Mouse (Mus musculus) MEL (cell line): Measurements from ENCODE around the gene Aldh6a1. TPM values are rescaled to one million over a fixed set of nuclear protein-coding genes. Genes with fewer than 3 reads are reported as not detected.

Source experiments
- DNase-seq: peaks from one replicate; pipeline ENCODE4 v3.0.0; 2011; ENCODE audit warnings: low read depth, low spot score
- H3K27ac ChIP-seq: 2 replicates; pipeline ENCODE4 v1.5.1; 2012; ENCODE audit warnings: low read depth, mild to moderate bottlenecking, control low read depth, low read length, moderate library complexity; ENCODE audit not compliant: control insufficient read depth
- H3K27me3 ChIP-seq, 2 experiments: fragments of 150-350 bp in 1 of 2; sonication (generic) in 1 of 2; 2 replicates each; pipeline ENCODE4 v1.6.1; 2012; ENCODE audit warnings: low read length in 2 of 2, mild to moderate bottlenecking in 2 of 2, improper control_type of control experiment in 1 of 2, moderate library complexity in 1 of 2; ENCODE audit not compliant: insufficient read depth in 2 of 2, control insufficient read depth in 1 of 2
- H3K36me3 ChIP-seq, 2 experiments: 2 replicates each; pipeline ENCODE4 v1.6.1; 2012 to 2014; ENCODE audit warnings: low read length in 2 of 2, improper control_type of control experiment in 1 of 2, inconsistent platforms in 1 of 2, mild to moderate bottlenecking in 1 of 2; ENCODE audit not compliant: insufficient read depth in 2 of 2, control insufficient read depth in 1 of 2
- H3K4me1 ChIP-seq, 2 experiments: fragments of 150-350 bp in 1 of 2; sonication (generic) in 1 of 2; 2 replicates each; pipeline ENCODE4 v1.6.1; 2012; ENCODE audit warnings: low read length in 2 of 2, improper control_type of control experiment in 1 of 2, mild to moderate bottlenecking in 1 of 2; ENCODE audit not compliant: insufficient read depth in 2 of 2, control insufficient read depth in 1 of 2
- H3K4me3 ChIP-seq, 2 experiments: fragments of 150-350 bp in 1 of 2; sonication (generic) in 1 of 2; 2 replicates each; pipeline ENCODE4 v1.5.1; 2012; ENCODE audit warnings: low read depth in 2 of 2, low read length in 2 of 2, mild to moderate bottlenecking in 2 of 2, moderate library complexity in 2 of 2, control low read depth in 1 of 2, improper control_type of control experiment in 1 of 2; ENCODE audit not compliant: control insufficient read depth in 1 of 2, insufficient read depth in 1 of 2
- H3K79me2 ChIP-seq: 2 replicates; pipeline ENCODE4 v1.6.1; 2012; ENCODE audit warnings: mild to moderate bottlenecking, low read length, moderate library complexity; ENCODE audit not compliant: control insufficient read depth, poor library complexity, insufficient read depth
- H3K9ac ChIP-seq: 2 replicates; pipeline ENCODE4 v1.6.1; 2012; ENCODE audit warnings: low read depth, mild to moderate bottlenecking, control low read depth, low read length, moderate library complexity; ENCODE audit not compliant: control insufficient read depth, poor library complexity, severe bottlenecking
- H3K9me3 ChIP-seq: fragments of 150-350 bp; sonication (generic); replicated peaks from 2 replicates; pipeline ENCODE4 v1.6.1; 2012; ENCODE audit warnings: mild to moderate bottlenecking, low read length, improper control_type of control experiment, moderate library complexity; ENCODE audit not compliant: insufficient read depth
- CHD1 ChIP-seq: IDR thresholded peaks from 2 replicates; pipeline ENCODE4 v1.6.1; 2012; ENCODE audit warnings: low read depth, mild to moderate bottlenecking, inconsistent platforms, low read length, improper control_type of control experiment
- CTCF ChIP-seq, 3 experiments: IDR thresholded peaks in 2 of 3; conservative IDR thresholded peaks in 1 of 3; 2 replicates each; pipeline ENCODE4 v1.5.1; 2011 to 2012; ENCODE audit warnings: low read length in 3 of 3, low read depth in 2 of 3, mild to moderate bottlenecking in 2 of 3, improper control_type of control experiment in 1 of 3, inconsistent platforms in 1 of 3, mixed read lengths in 1 of 3, moderate library complexity in 1 of 3; ENCODE audit not compliant: control insufficient read depth in 1 of 3, insufficient read depth in 1 of 3, poor library complexity in 1 of 3, severe bottlenecking in 1 of 3
- E2F4 ChIP-seq: IDR thresholded peaks from 2 replicates; pipeline ENCODE4 v1.6.1; 2011; ENCODE audit warnings: low read depth, low read length, improper control_type of control experiment, borderline replicate concordance
- ELF1 ChIP-seq: IDR thresholded peaks from 2 replicates; pipeline ENCODE4 v1.6.1; 2014; ENCODE audit warnings: low read depth, mild to moderate bottlenecking, inconsistent platforms, low read length, improper control_type of control experiment, moderate library complexity
- EP300 ChIP-seq, 2 experiments: IDR thresholded peaks; 2 replicates each; pipeline ENCODE4 v1.6.1; 2011; ENCODE audit warnings: improper control_type of control experiment in 2 of 2, low read length in 2 of 2, low read depth in 1 of 2, mild to moderate bottlenecking in 1 of 2
- ETS1 ChIP-seq: IDR thresholded peaks from 2 replicates; pipeline ENCODE4 v1.6.1; 2012; ENCODE audit warnings: low read depth, mild to moderate bottlenecking, inconsistent platforms, low read length, improper control_type of control experiment, moderate library complexity
- GABPA ChIP-seq: IDR thresholded peaks from 2 replicates; pipeline ENCODE4 v1.6.1; 2012; ENCODE audit warnings: low read depth, mild to moderate bottlenecking, inconsistent platforms, low read length, improper control_type of control experiment, moderate library complexity
- GATA1 ChIP-seq: IDR thresholded peaks from 2 replicates; pipeline ENCODE4 v1.6.1; 2011; ENCODE audit warnings: low read depth, low read length, improper control_type of control experiment
- HCFC1 ChIP-seq: IDR thresholded peaks from 2 replicates; pipeline ENCODE4 v1.6.1; 2012; ENCODE audit warnings: low read depth, mild to moderate bottlenecking, inconsistent platforms, low read length, improper control_type of control experiment, moderate library complexity
- JUND ChIP-seq: IDR thresholded peaks from 2 replicates; pipeline ENCODE4 v1.6.1; 2011; ENCODE audit warnings: low read depth, mild to moderate bottlenecking, improper control_type of control experiment, low read length
- MAFK ChIP-seq: IDR thresholded peaks from 2 replicates; pipeline ENCODE4 v1.6.1; 2011; ENCODE audit warnings: low read depth, mild to moderate bottlenecking, low read length, improper control_type of control experiment, borderline replicate concordance
- MAX ChIP-seq: IDR thresholded peaks from 2 replicates; pipeline ENCODE4 v1.6.1; 2011; ENCODE audit warnings: low read length, improper control_type of control experiment
- MAZ ChIP-seq: IDR thresholded peaks from 2 replicates; pipeline ENCODE4 v1.6.1; 2012; ENCODE audit warnings: low read depth, mild to moderate bottlenecking, inconsistent platforms, low read length, improper control_type of control experiment
- MEF2A ChIP-seq: IDR thresholded peaks from 2 replicates; pipeline ENCODE4 v1.6.1; 2014; ENCODE audit warnings: low read depth, mild to moderate bottlenecking, inconsistent platforms, low read length, improper control_type of control experiment; ENCODE audit not compliant: poor library complexity, insufficient replicate concordance, severe bottlenecking; ENCODE audit errors: extremely low read depth
- MYB ChIP-seq: IDR thresholded peaks from 2 replicates; pipeline ENCODE4 v1.6.1; 2011; ENCODE audit warnings: mild to moderate bottlenecking, low read depth, low read length, improper control_type of control experiment
- MYC ChIP-seq: IDR thresholded peaks from 2 replicates; pipeline ENCODE4 v1.6.1; 2011; ENCODE audit warnings: low read depth, mild to moderate bottlenecking, low read length, improper control_type of control experiment, moderate library complexity
- NELFE ChIP-seq: IDR thresholded peaks from 2 replicates; pipeline ENCODE4 v1.6.1; 2011; ENCODE audit warnings: low read depth, low read length, improper control_type of control experiment
- NRF1 ChIP-seq: IDR thresholded peaks from 2 replicates; pipeline ENCODE4 v1.6.1; 2014; ENCODE audit warnings: low read depth, mild to moderate bottlenecking, inconsistent platforms, low read length, improper control_type of control experiment, moderate library complexity; ENCODE audit not compliant: poor library complexity, insufficient read depth, severe bottlenecking
- POLR2A ChIP-seq, 2 experiments: IDR thresholded peaks; 2 replicates each; pipeline ENCODE4 v1.6.1; 2011 to 2012; ENCODE audit warnings: low read length in 2 of 2, mild to moderate bottlenecking in 2 of 2, control low read depth in 1 of 2, improper control_type of control experiment in 1 of 2, low read depth in 1 of 2, moderate library complexity in 1 of 2; ENCODE audit not compliant: control insufficient read depth in 1 of 2, insufficient read depth in 1 of 2, poor library complexity in 1 of 2
- POLR2AphosphoS2 ChIP-seq: IDR thresholded peaks from 2 replicates; pipeline ENCODE4 v1.6.1; 2011; ENCODE audit warnings: low read length, improper control_type of control experiment
- POLR2AphosphoS5 ChIP-seq: IDR thresholded peaks from 2 replicates; pipeline ENCODE4 v1.6.1; 2012; ENCODE audit warnings: low read depth, borderline replicate concordance, mild to moderate bottlenecking, inconsistent platforms, low read length, moderate library complexity, mixed read lengths
- RAD21 ChIP-seq: IDR thresholded peaks from 2 replicates; pipeline ENCODE4 v1.6.1; 2011; ENCODE audit warnings: mild to moderate bottlenecking, low read depth, low read length, improper control_type of control experiment
- RCOR1 ChIP-seq: IDR thresholded peaks from 2 replicates; pipeline ENCODE4 v1.6.1; 2012; ENCODE audit warnings: low read depth, mild to moderate bottlenecking, inconsistent platforms, low read length, improper control_type of control experiment
- SIN3A ChIP-seq: IDR thresholded peaks from 2 replicates; pipeline ENCODE4 v1.6.1; 2012; ENCODE audit warnings: low read length, improper control_type of control experiment, inconsistent platforms
- SMC3 ChIP-seq: IDR thresholded peaks from 2 replicates; pipeline ENCODE4 v1.6.1; 2011; ENCODE audit warnings: low read depth, low read length, improper control_type of control experiment
- TAL1 ChIP-seq: IDR thresholded peaks from 2 replicates; pipeline ENCODE4 v1.6.1; 2012; ENCODE audit warnings: mild to moderate bottlenecking, inconsistent platforms, low read length, moderate library complexity, mixed read lengths
- TBP ChIP-seq: IDR thresholded peaks from 2 replicates; pipeline ENCODE4 v1.8.0; 2011; ENCODE audit warnings: low read depth, low read length, improper control_type of control experiment
- TCF12 ChIP-seq: IDR thresholded peaks from 2 replicates; pipeline ENCODE4 v1.6.1; 2014; ENCODE audit warnings: low read depth, mild to moderate bottlenecking, inconsistent platforms, low read length, improper control_type of control experiment, moderate library complexity
- USF1 ChIP-seq: IDR thresholded peaks from 2 replicates; pipeline ENCODE4 v1.6.1; 2014; ENCODE audit warnings: low read depth, mild to moderate bottlenecking, inconsistent platforms, low read length, improper control_type of control experiment, moderate library complexity
- USF2 ChIP-seq, 2 experiments: IDR thresholded peaks; 2 replicates each; pipeline ENCODE4 v1.6.1; 2011 to 2012; ENCODE audit warnings: improper control_type of control experiment in 2 of 2, low read length in 2 of 2, borderline replicate concordance in 1 of 2, inconsistent platforms in 1 of 2, low read depth in 1 of 2, mild to moderate bottlenecking in 1 of 2; ENCODE audit not compliant: insufficient read depth in 1 of 2
- ZC3H11A ChIP-seq: IDR thresholded peaks from 2 replicates; pipeline ENCODE4 v1.6.1; 2012; ENCODE audit warnings: low read depth, mild to moderate bottlenecking, inconsistent platforms, low read length, improper control_type of control experiment
- ZKSCAN1 ChIP-seq: IDR thresholded peaks from 2 replicates; pipeline ENCODE4 v1.6.1; 2012; ENCODE audit warnings: low read depth, mild to moderate bottlenecking, inconsistent platforms, low read length, improper control_type of control experiment, moderate library complexity
- ZMIZ1 ChIP-seq: IDR thresholded peaks from 2 replicates; pipeline ENCODE4 v1.6.1; 2012; ENCODE audit warnings: low read depth, mild to moderate bottlenecking, inconsistent platforms, low read length, improper control_type of control experiment, moderate library complexity
- ZNF384 ChIP-seq: IDR thresholded peaks from 2 replicates; pipeline ENCODE4 v1.6.1; 2012; ENCODE audit warnings: low read depth, mild to moderate bottlenecking, inconsistent platforms, low read length, improper control_type of control experiment
- polyA plus RNA-seq, 2 experiments: library from polyadenylated mRNA; stranded (reverse) in 1 of 2; unstranded in 1 of 2; fragments of >175 nt in 1 of 2; fragments of >200 nt in 1 of 2; gene quantifications; 2 replicates each; pipeline versions ENCODE4 v1.2.1 to v1.2.4; 2012; ENCODE audit warnings: low replicate concordance in 2 of 2, low read depth in 1 of 2; ENCODE audit not compliant: insufficient read length in 2 of 2, insufficient read depth in 1 of 2, missing spikeins in 1 of 2
- total RNA-seq: library from RNA; depleted of rRNA; stranded (reverse); fragments of 300-350 nt; gene quantifications from 2 replicates; pipeline ENCODE4 v1.2.3, GENCODE M21; 2012

The Aldh6a1 gene
- total and polyA plus RNA-seq, 3 experiments: 1.4 to 2.9 TPM; not detected in 1

DNA sequence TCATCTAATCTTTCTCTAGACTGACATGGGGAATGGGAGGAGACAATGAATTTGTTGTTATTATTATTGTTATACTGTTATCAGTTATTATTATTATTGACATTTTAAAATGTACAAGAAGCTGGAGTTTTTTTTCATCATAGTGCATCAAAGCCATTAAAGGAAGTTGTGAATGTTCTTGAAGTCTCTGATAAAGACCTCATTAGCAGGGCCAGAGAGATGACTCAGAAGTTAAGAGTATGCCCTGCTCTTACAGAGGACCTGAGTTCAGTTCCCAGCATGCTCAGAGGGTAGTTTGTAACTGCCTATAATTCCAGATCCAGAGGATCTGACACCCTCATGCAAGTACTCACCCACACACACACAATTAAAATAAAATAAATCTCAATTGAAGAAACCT is 53.1 kb downstream of the Aldh6a1 start:
- Histone ChIP-seq H3K27me3 (no peaks in the 10 kb centered on the region), H3K36me3 (peaks cover 0 to 21% of the 10 kb centered on the region in 2 experiments; a peak in 3 of 4 replicates), H3K9ac (no peak overlapping the region), H3K27ac (peak overlapping the region; percentile 49; the same call in 1 of the 2 replicates), H3K4me1 (peaks cover 9 to 19% of the 10 kb centered on the region in 2 experiments), H3K79me2 (no peaks in the 10 kb centered on the region), H3K4me3 (no peak overlapping the region), H3K9me3 (no peaks in the 10 kb centered on the region)
- TF ChIP-seq CTCF (IDR thresholded peaks at IDR 0.05 in 2 of 3, conservative IDR thresholded peaks at IDR 0.05 in 1 of 3; ENCODE audit: control insufficient read depth in 1 of 3, insufficient read depth in 1 of 3, low read depth in 2 of 3, low read length in 3 of 3, poor library complexity in 1 of 3, severe bottlenecking in 1 of 3) (no peak), ETS1 (no peak), CHD1 (no peak), SMC3 (no peak), GABPA (no peak), MYB (no peak), POLR2AphosphoS5 (no peak), RAD21 (no peak), TBP (no peak), ZC3H11A (no peak), USF1 (no peak), GATA1 (peak; percentile 67), ZKSCAN1 (no peak), MEF2A (no peak), MYC (no peak), MAFK (no peak), POLR2A (IDR thresholded peaks at IDR 0.05; ENCODE audit: control insufficient read depth in 1 of 2, insufficient read depth in 1 of 2, low read depth in 1 of 2, low read length in 2 of 2, poor library complexity in 1 of 2) (no peak), JUND (0 out of 2 replicates have a peak, but pooled peaks have one; percentile 32), HCFC1 (no peak), MAZ (no peak), ELF1 (no peak), RCOR1 (no peak), POLR2AphosphoS2 (no peak), E2F4 (no peak), TCF12 (peak; percentile 19; the same call in 1 of the 2 replicates), ZMIZ1 (no peak), USF2 (IDR thresholded peaks at IDR 0.05; ENCODE audit: borderline replicate concordance in 1 of 2, insufficient read depth in 1 of 2, low read depth in 1 of 2, low read length in 2 of 2) (no peak), MAX (no peak), EP300 (IDR thresholded peaks at IDR 0.05; ENCODE audit: low read depth in 1 of 2, low read length in 2 of 2) (peak; percentile 43 to 75), ZNF384 (peak; percentile 76), TAL1 (no peak), SIN3A (no peak), NELFE (no peak), NRF1 (no peak)
- DNase-seq: peak; percentile 81
